Mouse (Mus musculus) kidney, embryonic 16.5 days (tissue): ENCODE results near the gene Hnrnpll. TPM values are rescaled to one million over a fixed set of nuclear protein-coding genes. Genes with fewer than 3 reads are reported as not detected.
"Not testable (repeated sequence)": the region's sequence is repeated elsewhere in the genome, so short reads cannot be mapped to it uniquely, and the experiment has no call there.

Experiments used
- ATAC-seq: fragments of 200-750 bp; cut with Nextera tagmentation; 2 replicates; pipeline ENCODE4 v1.8.0; 2017; ENCODE audit warnings: moderate TSS enrichment; ENCODE audit not compliant: low FRiP score, low TSS enrichment
- H3K27ac ChIP-seq: fragments of 300-500 bp; sonication (generic); 2 replicates; pipeline ENCODE4 v1.5.1; 2014; ENCODE audit warnings: low read length
- H3K27me3 ChIP-seq: fragments of 300-500 bp; sonication (generic); 2 replicates; pipeline ENCODE4 v1.6.1; 2014; ENCODE audit warnings: low read length, control low read depth, mixed read lengths; ENCODE audit not compliant: insufficient read depth
- H3K36me3 ChIP-seq: fragments of 300-500 bp; sonication (generic); 2 replicates; pipeline ENCODE4 v1.6.1; 2014; ENCODE audit warnings: low read length, control low read depth, mixed read lengths; ENCODE audit not compliant: insufficient read depth
- H3K4me1 ChIP-seq: fragments of 300-500 bp; sonication (generic); 2 replicates; pipeline ENCODE4 v1.6.1; 2014; ENCODE audit warnings: low read length, control low read depth, mixed read lengths; ENCODE audit not compliant: insufficient read depth
- H3K4me2 ChIP-seq: fragments of 300-500 bp; sonication (generic); replicated peaks from 2 replicates; pipeline ENCODE4 v1.6.1; 2014; ENCODE audit warnings: low read depth, low read length
- H3K4me3 ChIP-seq: fragments of 300-500 bp; sonication (generic); 2 replicates; pipeline ENCODE4 v1.5.1; 2014; ENCODE audit warnings: mild to moderate bottlenecking, low read length
- H3K9ac ChIP-seq: fragments of 300-500 bp; sonication (generic); replicated peaks from 2 replicates; pipeline ENCODE4 v1.6.1; 2014; ENCODE audit warnings: low read length
- H3K9me3 ChIP-seq: fragments of 300-500 bp; sonication (generic); 2 replicates; pipeline ENCODE4 v1.6.1; 2016; ENCODE audit warnings: low read length, control low read depth
- whole genome bisulfite sequencing: fragments of 180-500 bp; shearing (Covaris S2); extraction: QIAGEN DNeasy Blood & Tissue Kit; methylation state at CpG from one replicate; pipeline ENCODE4 v1.1.7; 2014; 5-methylcytosine and 5-hydroxymethylcytosine counted together
- polyA plus RNA-seq: library from polyadenylated mRNA; unstranded; fragments of >200 nt; fragmentation: Nextera tagmentation; extraction: Ambion mirVana; gene quantifications from 2 replicates; pipeline ENCODE4 v1.2.1, GENCODE M21; 2015

Gene Hnrnpll
- polyA plus RNA-seq, 1 experiment from 2014 or later: 56.9 TPM

DNA sequence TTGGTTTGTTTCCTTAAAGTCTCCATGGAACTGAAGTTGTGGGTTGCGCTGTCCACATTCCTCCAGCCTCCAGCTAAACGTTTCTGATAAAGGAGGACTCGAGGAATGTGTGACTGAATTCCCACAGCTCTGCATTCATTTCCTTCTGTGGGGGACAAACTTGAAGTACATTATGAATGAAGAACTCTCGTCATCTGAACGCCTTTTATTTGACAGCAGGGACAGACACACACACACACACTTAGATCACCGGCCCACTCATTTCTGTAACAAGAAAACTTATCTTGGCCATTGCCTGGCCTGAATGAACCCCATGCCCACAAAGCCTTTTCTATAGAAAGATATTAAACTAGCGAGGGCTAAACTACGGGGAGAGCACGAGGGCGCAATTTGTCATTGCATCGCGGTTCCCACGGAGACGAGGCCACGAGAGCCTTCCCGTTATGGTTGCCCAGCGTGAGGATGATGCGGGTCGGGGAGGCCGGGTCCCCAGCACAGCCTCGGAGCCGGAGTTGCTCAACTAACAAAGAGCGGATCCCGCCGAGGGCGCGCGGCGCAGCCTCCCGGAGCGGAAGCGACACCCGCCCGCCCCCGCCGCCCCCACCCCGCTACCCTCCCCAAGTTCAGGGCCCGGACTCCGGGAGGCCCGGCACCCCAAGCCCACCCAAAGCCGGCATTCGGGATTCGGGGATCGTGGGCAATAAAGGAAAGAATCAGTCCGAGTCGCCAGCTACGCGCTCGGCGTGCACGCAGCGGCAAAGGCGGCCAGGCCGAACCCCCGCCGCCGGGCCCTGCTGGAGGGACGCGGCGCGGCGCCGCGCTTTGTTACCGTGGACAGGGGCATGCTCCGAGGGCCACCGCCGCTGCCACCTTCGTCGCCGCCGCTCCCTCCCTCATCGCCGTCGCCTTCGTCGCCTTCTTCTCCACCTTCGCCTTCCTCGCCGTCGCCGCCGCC lies 1.0 kb downstream of the Hnrnpll start:
- Histone ChIP-seq H3K9ac (peak overlapping the region; percentile 96), H3K36me3 (peaks cover 3% of the 10 kb centered on the region; the same call in 1 of the 2 replicates), H3K4me1 (peaks cover 26% of the 10 kb centered on the region), H3K27ac (peak overlapping the region; percentile 99), H3K27me3 (no peaks in the 10 kb centered on the region), H3K9me3 (no peaks in the 10 kb centered on the region), H3K4me2 (peak overlapping the region; percentile 74), H3K4me3 (peak overlapping the region; percentile 95)
- WGBS: under 1% methylated on average over 82 of the region's 83 CpGs
- peak; percentile 24; the same call in 1 of the 2 replicates for ATAC-seq

DNA sequence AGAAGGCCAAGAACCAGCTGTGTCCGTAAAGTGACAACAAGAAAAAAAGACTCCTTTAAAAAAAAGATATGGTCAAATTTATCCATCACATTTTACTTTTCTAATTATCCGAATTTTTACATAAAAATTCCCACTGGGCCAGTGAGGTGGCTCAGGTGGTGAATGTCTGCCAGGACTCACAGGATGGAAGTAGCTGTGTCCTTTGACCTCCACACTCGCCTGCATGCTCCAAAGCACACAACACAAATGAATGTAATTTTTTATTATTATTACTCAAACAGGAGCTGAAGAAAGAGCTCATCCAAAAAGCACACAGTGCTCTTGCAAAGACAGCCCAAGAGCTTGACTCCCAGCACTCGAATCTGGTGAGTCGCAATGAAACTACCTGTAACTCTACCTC lies 2.0 kb downstream of the Hnrnpll start:
- Histone ChIP-seq H3K4me3 (peak overlapping the region; percentile 95), H3K9ac (peak overlapping the region; percentile 39), H3K9me3 (no peaks in the 10 kb centered on the region), H3K27me3 (no peaks in the 10 kb centered on the region), H3K4me2 (peak overlapping the region; percentile 74), H3K4me1 (peaks cover 26% of the 10 kb centered on the region), H3K36me3 (peaks cover 3% of the 10 kb centered on the region; the same call in 1 of the 2 replicates), H3K27ac (no peak overlapping the region)
- 12% methylated on average over 5 of the region's 5 CpGs for WGBS
- no peak for ATAC-seq

- Histone ChIP-seq H3K27me3 (no peaks in the 10 kb centered on the region), H3K9me3 (no peaks in the 10 kb centered on the region), H3K4me2 (peak overlapping the region; percentile 74), H3K36me3 (peaks cover 3% of the 10 kb centered on the region; the same call in 1 of the 2 replicates), H3K4me1 (peaks cover 26% of the 10 kb centered on the region), H3K27ac (no peak overlapping the region), H3K4me3 (peak overlapping the region; percentile 95), H3K9ac (peak overlapping the region; percentile 39; the same call in 1 of the 2 replicates)
- 4% methylated on average over 1 of the region's 1 CpGs for WGBS
- ATAC-seq: no peak
Observed at GRCm38 (mm10) chr17:80059731-80060130, 2.4 kb downstream of the Hnrnpll start.

DNA sequence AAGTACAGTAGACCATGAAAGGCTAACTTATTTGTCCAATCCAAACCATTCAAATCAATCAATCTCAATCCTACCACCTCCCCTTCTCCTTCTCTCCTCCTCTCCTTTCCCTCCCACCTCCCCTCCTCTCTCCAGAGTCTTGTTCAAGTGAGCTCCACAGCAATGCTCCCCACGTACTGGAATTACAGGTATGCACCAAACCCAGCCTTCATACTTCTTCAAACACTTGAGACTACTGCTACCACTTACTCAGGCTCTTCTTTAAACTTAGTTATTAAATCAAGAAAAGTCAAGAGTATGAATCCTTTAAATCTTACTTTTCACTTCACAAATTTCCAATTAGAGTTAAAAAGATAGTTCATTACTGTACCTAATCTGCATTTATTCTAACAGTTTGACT lies 3.6 kb downstream of the Hnrnpll start:
- no peak for ATAC-seq
- Histone ChIP-seq H3K4me2 (no peak overlapping the region), H3K9ac (no peak overlapping the region), H3K27ac (no peak overlapping the region), H3K9me3 (no peaks in the 10 kb centered on the region), H3K4me3 (no peak overlapping the region), H3K36me3 (peaks cover 3% of the 10 kb centered on the region; the same call in 1 of the 2 replicates), H3K4me1 (peaks cover 26% of the 10 kb centered on the region), H3K27me3 (no peaks in the 10 kb centered on the region)
- WGBS: 29% methylated on average over 1 of the region's 1 CpGs

DNA sequence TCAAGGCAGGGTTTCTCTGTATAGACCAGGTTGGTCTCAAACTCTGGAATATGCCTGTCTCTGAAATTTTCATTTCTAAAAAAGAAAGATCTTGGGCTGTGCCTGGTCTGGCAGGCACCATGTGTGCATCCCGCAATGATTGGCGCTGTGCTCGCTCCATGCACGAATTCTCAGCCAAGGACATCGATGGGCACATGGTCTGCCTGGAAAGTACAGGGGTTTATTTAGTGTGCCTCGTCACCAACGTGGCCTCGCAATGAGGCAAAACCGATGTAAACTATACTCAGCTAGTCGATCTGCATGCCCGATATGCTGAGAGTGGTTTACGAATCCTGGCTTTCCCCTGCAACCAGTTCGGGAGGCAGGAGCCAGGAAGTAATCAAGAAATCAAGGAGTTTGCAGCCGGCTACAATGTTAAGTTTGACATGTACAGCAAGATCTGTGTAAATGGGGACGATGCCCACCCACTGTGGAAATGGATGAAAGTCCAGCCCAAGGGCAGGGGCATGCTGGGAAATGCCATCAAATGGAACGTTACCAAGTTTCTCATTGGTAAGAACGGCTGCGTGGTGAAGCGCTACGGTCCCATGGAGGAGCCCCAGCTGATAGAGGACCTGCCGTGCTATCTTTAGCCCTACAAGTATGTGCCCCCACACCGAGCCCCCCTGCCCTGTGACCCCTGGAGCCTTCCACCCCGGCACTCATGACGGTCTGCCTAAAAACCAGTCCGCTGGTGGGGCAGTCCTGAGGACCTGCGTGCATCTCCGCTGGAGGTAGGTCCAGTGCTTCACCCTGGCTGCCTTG lies 8.0 kb downstream of the Hnrnpll start:
- peaks cover 10% of the 10 kb centered on the region; the same call in 1 of the 2 replicates for H3K4me1 ChIP-seq
- 84% methylated on average over 27 of the region's 27 CpGs for WGBS
- no peaks in the 10 kb centered on the region for H3K9me3 ChIP-seq
- no peak overlapping the region for H3K27ac ChIP-seq
- no peak overlapping the region for H3K4me2 ChIP-seq
- peaks cover 34% of the 10 kb centered on the region for H3K36me3 ChIP-seq
- H3K27me3 ChIP-seq: no peaks in the 10 kb centered on the region
- no peak overlapping the region for H3K9ac ChIP-seq
- no peak overlapping the region for H3K4me3 ChIP-seq
- no peak; the same call in 1 of the 2 replicates for ATAC-seq

DNA sequence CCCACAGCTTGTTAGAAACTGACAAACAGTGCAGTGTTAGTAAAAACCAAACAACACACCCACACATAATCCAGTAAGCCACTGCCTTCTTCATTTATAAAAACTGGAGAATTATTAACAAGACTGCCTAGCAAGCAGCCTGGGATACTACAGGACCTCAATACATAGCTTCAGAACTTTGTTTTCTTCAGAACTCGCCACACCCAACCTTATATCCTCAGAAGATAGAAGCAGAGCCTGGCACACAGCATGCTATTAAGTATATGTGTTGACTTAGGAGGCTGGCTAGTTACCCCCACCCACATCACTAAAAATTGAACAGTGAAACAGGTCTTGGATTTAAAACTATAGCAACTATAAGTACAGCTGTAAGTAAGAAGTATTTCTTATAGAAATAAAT lies 10.5 kb downstream of the Hnrnpll start:
- no peaks in the 10 kb centered on the region for H3K9me3 ChIP-seq
- ATAC-seq: no peak
- H3K4me1 ChIP-seq: no peaks in the 10 kb centered on the region
- peaks cover 44% of the 10 kb centered on the region for H3K36me3 ChIP-seq
- H3K4me2 ChIP-seq: no peak overlapping the region
- no peak overlapping the region for H3K4me3 ChIP-seq
- no peak overlapping the region for H3K9ac ChIP-seq
- no peak overlapping the region for H3K27ac ChIP-seq
- no peaks in the 10 kb centered on the region for H3K27me3 ChIP-seq
- 89% methylated on average over 1 of the region's 1 CpGs for WGBS

DNA sequence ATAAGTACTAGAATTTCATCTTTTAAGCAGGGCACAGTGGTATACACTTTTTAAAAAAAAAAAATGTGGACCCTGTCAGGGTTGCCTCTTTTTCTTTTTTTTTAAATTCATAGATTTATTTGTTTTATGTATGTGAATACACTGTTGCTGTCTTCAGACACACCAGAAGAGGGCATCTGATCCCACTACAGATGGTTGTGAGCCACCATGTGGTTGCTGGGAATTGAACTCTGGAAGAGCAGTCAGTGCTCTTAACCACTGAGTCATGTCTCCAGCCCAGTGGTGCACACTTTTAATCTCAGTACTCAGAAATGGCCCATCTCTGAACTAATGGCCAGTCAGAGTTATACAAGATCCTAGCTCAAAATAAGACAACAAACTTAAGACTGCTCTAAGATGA lies 12.8 kb downstream of the Hnrnpll start:
- H3K27me3 ChIP-seq, H3K4me3 ChIP-seq, H3K4me2 ChIP-seq, H3K9ac ChIP-seq, H3K27ac ChIP-seq, ATAC-seq, H3K9me3 ChIP-seq, H3K4me1 ChIP-seq: not testable (repeated sequence)
- H3K36me3 ChIP-seq: peaks cover 51% of the 10 kb centered on the region

- H3K4me3 ChIP-seq: no peak overlapping the region
- ATAC-seq: no peak
- no peak overlapping the region for H3K9ac ChIP-seq
- H3K4me2 ChIP-seq: no peak overlapping the region
- no peaks in the 10 kb centered on the region for H3K27me3 ChIP-seq
- H3K4me1 ChIP-seq: no peaks in the 10 kb centered on the region
- H3K36me3 ChIP-seq: peaks cover 53% of the 10 kb centered on the region
- 69% methylated on average over 7 of the region's 7 CpGs for WGBS
- no peak overlapping the region for H3K27ac ChIP-seq
- H3K9me3 ChIP-seq: no peaks in the 10 kb centered on the region
Observed at GRCm38 (mm10) chr17:80048230-80048629, 13.9 kb downstream of the Hnrnpll start.

DNA sequence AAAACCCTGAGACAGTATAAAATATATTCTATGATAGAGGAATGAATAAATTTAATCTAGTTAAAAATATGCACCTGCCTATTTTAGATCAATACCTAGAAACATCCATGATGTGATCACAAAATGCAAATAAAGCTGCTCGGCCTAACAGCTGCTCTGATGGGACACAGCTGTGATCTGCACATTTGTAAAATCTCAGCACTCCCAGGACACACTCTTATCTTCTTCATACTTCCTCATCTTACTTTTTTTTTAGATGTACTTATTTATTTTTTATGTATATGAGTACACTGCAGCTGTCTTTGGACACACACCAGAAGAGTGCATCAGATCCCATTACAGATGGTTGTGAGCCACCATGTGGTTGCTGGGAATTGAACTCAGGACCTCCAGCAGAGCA lies 20.4 kb downstream of the Hnrnpll start:
- Histone ChIP-seq H3K4me3 (no peak overlapping the region), H3K9me3 (no peaks in the 10 kb centered on the region), H3K4me1 (no peaks in the 10 kb centered on the region), H3K27me3 (no peaks in the 10 kb centered on the region), H3K36me3 (peaks cover 20% of the 10 kb centered on the region), H3K9ac (no peak overlapping the region), H3K4me2 (no peak overlapping the region), H3K27ac (no peak overlapping the region)
- WGBS: 71% methylated on average over 1 of the region's 1 CpGs
- no peak for ATAC-seq
